Mouse (Mus musculus) embryonic fibroblast, embryonic 13.5 days (primary cell): ENCODE measurements at regions not wholly inside any gene's neighbourhood (a gene's known extent, or its start where the extent isn't known, plus 50 kb on each side); places are given as distances from the start of the nearest gene placed in this dataset.

Experiments used
- H3K27ac ChIP-seq: 2 replicates; pipeline ENCODE4 v1.5.1; 2012; ENCODE audit warnings: low read length, control low read depth, inconsistent platforms; ENCODE audit not compliant: insufficient read depth
- H3K4me1 ChIP-seq: 2 replicates; pipeline ENCODE4 v1.6.1; 2011; ENCODE audit warnings: low read length; ENCODE audit not compliant: control insufficient read depth, insufficient read depth
- H3K4me3 ChIP-seq: 2 replicates; pipeline ENCODE4 v1.5.1; 2011; ENCODE audit warnings: mild to moderate bottlenecking, control low read depth, low read length; ENCODE audit not compliant: insufficient read depth
- CTCF ChIP-seq: IDR thresholded peaks from 2 replicates; pipeline ENCODE4 v1.5.1; 2011; ENCODE audit warnings: mild to moderate bottlenecking, control low read depth, low read length, moderate library complexity, borderline replicate concordance; ENCODE audit not compliant: insufficient read depth
- POLR2A ChIP-seq: IDR thresholded peaks from 2 replicates; pipeline ENCODE4 v1.6.1; 2011; ENCODE audit warnings: low read depth, mild to moderate bottlenecking, control low read depth, low read length, moderate library complexity

GRCm38 (mm10) chr7:111245488-111245887 is 162.7 kb upstream of the Eif4g2 start:
- Histone ChIP-seq H3K4me1 (no peaks in the 10 kb centered on the region), H3K4me3 (no peak overlapping the region), H3K27ac (no peak overlapping the region)
- no peak for TF ChIP-seq POLR2A
- no peak for TF ChIP-seq CTCF

GRCm38 (mm10) chr7:111245067-111245466 is 162.2 kb upstream of the Eif4g2 start:
- Histone ChIP-seq H3K27ac (no peak overlapping the region), H3K4me1 (no peaks in the 10 kb centered on the region), H3K4me3 (no peak overlapping the region)
- TF ChIP-seq POLR2A (no peak), CTCF (no peak)

- H3K4me3 ChIP-seq, result no peak overlapping the region
- H3K4me1 ChIP-seq, result no peaks in the 10 kb centered on the region
- no peak for TF ChIP-seq POLR2A
- no peak for TF ChIP-seq CTCF
- H3K27ac ChIP-seq, result no peak overlapping the region
These were observed 161.0 kb upstream of the Eif4g2 start for GRCm38 (mm10) chr7:111243831-111244230.

DNA sequence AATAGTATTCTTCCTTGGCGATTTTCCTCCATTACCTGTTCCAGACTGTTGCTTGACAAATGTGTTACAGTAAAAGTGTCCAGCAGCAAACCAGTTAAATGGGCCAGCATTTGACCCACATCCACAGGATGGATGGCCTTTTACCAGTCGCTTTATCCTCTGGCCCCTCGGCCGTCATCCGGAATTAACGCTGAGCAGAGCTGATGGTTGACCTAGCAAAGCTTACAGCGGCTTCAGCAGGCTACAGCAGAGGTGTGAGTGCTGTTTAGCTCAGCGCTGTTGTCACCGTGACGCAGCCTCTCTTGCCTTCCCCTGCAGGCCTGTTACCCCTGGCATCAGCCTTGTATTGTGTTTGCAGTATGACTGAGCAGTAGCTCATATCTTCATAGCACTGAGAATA is 159.8 kb upstream of the Eif4g2 start:
- H3K4me3 ChIP-seq, result no peak overlapping the region
- TF ChIP-seq POLR2A (no peak), CTCF (no peak)
- H3K27ac ChIP-seq, result no peak overlapping the region
- H3K4me1 ChIP-seq, result no peaks in the 10 kb centered on the region

DNA sequence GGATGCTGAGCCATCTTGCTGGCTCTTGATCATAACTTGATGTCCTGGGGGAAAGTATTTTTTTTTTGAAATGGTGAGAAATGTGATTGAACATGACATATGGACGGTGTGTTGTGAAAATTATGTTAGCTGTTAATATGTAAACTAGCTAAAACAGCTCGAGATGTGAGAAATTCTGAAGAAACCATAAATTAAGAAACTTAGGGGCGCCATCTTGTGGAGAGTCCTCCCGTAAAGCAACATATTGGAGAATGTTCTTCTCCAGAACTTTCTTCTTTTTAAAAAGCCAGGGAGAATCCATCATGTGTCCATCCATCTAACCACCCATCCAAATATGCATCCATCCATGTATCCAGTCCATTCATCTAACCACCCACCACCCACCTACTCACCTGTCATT is 158.7 kb upstream of the Eif4g2 start:
- no peak overlapping the region for H3K27ac ChIP-seq
- no peaks in the 10 kb centered on the region for H3K4me1 ChIP-seq
- TF ChIP-seq CTCF, result no peak
- no peak for TF ChIP-seq POLR2A
- no peak overlapping the region for H3K4me3 ChIP-seq

GRCm38 (mm10) chr7:111240234-111240826 is 157.5 kb upstream of the Eif4g2 start:
- no peaks in the 10 kb centered on the region for H3K4me1 ChIP-seq
- H3K4me3 ChIP-seq, result no peak overlapping the region
- TF ChIP-seq POLR2A, result no peak
- no peak for TF ChIP-seq CTCF
- no peak overlapping the region for H3K27ac ChIP-seq

GRCm38 (mm10) chr7:111237819-111238218 is 155.0 kb upstream of the Eif4g2 start:
- H3K4me3 ChIP-seq, result no peak overlapping the region
- H3K4me1 ChIP-seq, result no peaks in the 10 kb centered on the region
- TF ChIP-seq CTCF, result no peak
- no peak for TF ChIP-seq POLR2A
- H3K27ac ChIP-seq, result no peak overlapping the region

DNA sequence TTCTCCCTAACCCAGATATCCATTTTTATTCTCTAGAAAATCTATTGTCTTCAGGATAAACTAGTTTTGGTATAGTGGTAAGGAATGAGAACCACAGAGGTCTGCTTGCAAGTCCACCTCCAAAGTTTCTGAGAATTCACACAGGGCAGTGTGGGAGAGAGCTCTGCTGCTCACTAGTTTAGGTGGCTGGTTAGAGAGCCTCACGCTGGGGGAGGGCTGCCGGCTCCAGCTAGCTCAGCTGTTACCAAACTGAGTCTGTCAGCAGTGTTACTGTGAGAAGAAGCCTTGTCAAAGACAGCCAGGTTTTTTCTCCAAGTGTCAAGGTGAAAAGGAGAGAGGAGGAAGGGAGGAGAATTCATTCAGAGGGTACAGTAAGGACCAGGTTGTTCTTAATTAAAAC is 147.8 kb upstream of the Eif4g2 start:
- Histone ChIP-seq H3K27ac (no peak overlapping the region), H3K4me3 (no peak overlapping the region), H3K4me1 (no peaks in the 10 kb centered on the region)
- TF ChIP-seq POLR2A (no peak), CTCF (no peak)

DNA sequence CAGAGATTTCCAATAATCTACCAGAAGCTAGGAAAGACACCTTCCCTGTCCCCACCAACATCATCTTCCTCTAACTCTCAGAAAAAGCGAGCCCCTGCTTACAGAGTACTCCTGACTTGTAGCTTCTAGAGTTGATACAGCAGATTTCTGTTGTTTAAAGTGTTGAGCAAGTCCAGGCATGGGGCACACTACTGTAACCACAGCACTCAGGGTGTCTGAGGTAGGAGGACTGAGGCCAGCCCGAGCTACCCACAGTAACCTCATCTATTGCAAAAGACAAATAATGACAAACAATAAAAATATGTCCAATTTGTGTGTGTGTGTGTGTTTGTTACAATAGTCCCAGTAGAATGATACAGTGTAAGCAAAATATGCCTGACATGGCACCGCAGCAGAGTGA is 144.3 kb upstream of the Eif4g2 start:
- TF ChIP-seq POLR2A, result no peak
- no peak for TF ChIP-seq CTCF
- Histone ChIP-seq H3K4me1 (no peaks in the 10 kb centered on the region), H3K4me3 (no peak overlapping the region), H3K27ac (no peak overlapping the region)

GRCm38 (mm10) chr7:111226026-111226656 is 143.3 kb upstream of the Eif4g2 start:
- no peaks in the 10 kb centered on the region for H3K4me1 ChIP-seq
- no peak overlapping the region for H3K4me3 ChIP-seq
- TF ChIP-seq CTCF, result no peak
- TF ChIP-seq POLR2A, result no peak
- H3K27ac ChIP-seq, result no peak overlapping the region

- Histone ChIP-seq H3K4me3 (no peak overlapping the region), H3K27ac (no peak overlapping the region), H3K4me1 (no peaks in the 10 kb centered on the region)
- TF ChIP-seq POLR2A (no peak), CTCF (no peak)
These were observed 132.8 kb upstream of the Eif4g2 start for GRCm38 (mm10) chr7:111215586-111215985.
